Mouse (Mus musculus): ENCODE measurements at regions not wholly inside any gene's neighbourhood (a gene's known extent, or its start where the extent isn't known, plus 50 kb on each side); places are given as distances from the start of the nearest gene placed in this dataset.

- no peak overlapping the region for H3K4me3 ChIP-seq (ENCODE audit: low read depth, low read length)
- ATAC-seq (ENCODE audit: low read depth) = no peak
- no peak overlapping the region for H3K27ac ChIP-seq (ENCODE audit: low read length)
- no peak overlapping the region for H3K9ac ChIP-seq (ENCODE audit: low read depth, low read length)
- no peaks in the 10 kb centered on the region for H3K27me3 ChIP-seq (ENCODE audit: control insufficient read depth, insufficient read depth, low read depth, low read length)
- no peaks in the 10 kb centered on the region for H3K9me3 ChIP-seq (replicated peaks; ENCODE audit: control insufficient read depth, low read length)
- 42% methylated on average over 7 of the region's 7 CpGs for WGBS (ENCODE audit: insufficient replicate concordance)
- no peak overlapping the region for H3K4me2 ChIP-seq (ENCODE audit: low read depth, low read length)
- no peaks in the 10 kb centered on the region for H3K4me1 ChIP-seq (ENCODE audit: control insufficient read depth, low read depth, low read length)
- H3K36me3 ChIP-seq (ENCODE audit: control insufficient read depth, insufficient read depth) = no peaks in the 10 kb centered on the region
These were observed 109.6 kb upstream of the Tbc1d5 start for GRCm38 (mm10) chr17:51288751-51289150.

GRCm38 (mm10) chr17:51287878-51288277, 108.7 kb upstream of the Tbc1d5 start:
- 61% methylated on average over 8 of the region's 8 CpGs for WGBS (ENCODE audit: insufficient replicate concordance)
- Histone ChIP-seq H3K4me3 (ENCODE audit: low read depth, low read length) (no peak overlapping the region), H3K4me2 (ENCODE audit: low read depth, low read length) (no peak overlapping the region), H3K9me3 (replicated peaks; ENCODE audit: control insufficient read depth, low read length) (no peaks in the 10 kb centered on the region), H3K4me1 (ENCODE audit: control insufficient read depth, low read depth, low read length) (no peaks in the 10 kb centered on the region), H3K36me3 (ENCODE audit: control insufficient read depth, insufficient read depth) (no peaks in the 10 kb centered on the region), H3K27ac (ENCODE audit: low read length) (no peak overlapping the region), H3K9ac (ENCODE audit: low read depth, low read length) (no peak overlapping the region), H3K27me3 (ENCODE audit: control insufficient read depth, insufficient read depth, low read depth, low read length) (no peaks in the 10 kb centered on the region)
- ATAC-seq (ENCODE audit: low read depth) = no peak

DNA sequence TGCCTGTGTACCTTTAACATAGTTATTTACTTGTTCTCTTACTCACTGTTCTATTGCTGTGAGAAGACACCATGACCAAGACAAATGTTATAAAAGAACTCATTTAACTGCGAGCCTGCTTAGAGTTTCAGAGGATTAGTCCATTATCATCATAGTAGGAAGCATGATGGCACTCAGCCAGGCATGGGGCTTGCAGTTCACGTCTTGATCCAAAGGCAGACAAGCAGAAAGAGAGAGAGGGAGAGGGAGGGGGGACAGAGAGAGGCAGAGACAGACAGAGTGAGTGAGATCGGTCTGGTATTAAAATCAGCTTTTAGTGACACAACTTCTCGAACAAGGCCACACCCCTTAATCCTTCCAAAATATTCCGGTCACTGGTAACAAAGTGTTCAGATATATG, 106.2 kb upstream of the Tbc1d5 start:
- 75% methylated on average over 5 of the region's 5 CpGs for WGBS (ENCODE audit: insufficient replicate concordance)
- Histone ChIP-seq H3K27me3 (ENCODE audit: control insufficient read depth, insufficient read depth, low read depth, low read length) (no peaks in the 10 kb centered on the region), H3K27ac (ENCODE audit: low read length) (no peak overlapping the region), H3K9ac (ENCODE audit: low read depth, low read length) (no peak overlapping the region), H3K4me2 (ENCODE audit: low read depth, low read length) (no peak overlapping the region), H3K4me1 (ENCODE audit: control insufficient read depth, low read depth, low read length) (no peaks in the 10 kb centered on the region), H3K4me3 (ENCODE audit: low read depth, low read length) (no peak overlapping the region), H3K9me3 (replicated peaks; ENCODE audit: control insufficient read depth, low read length) (no peaks in the 10 kb centered on the region), H3K36me3 (ENCODE audit: control insufficient read depth, insufficient read depth) (no peaks in the 10 kb centered on the region)
- no peak for ATAC-seq (ENCODE audit: low read depth)

- WGBS (ENCODE audit: insufficient replicate concordance) = 69% methylated on average over 7 of the region's 7 CpGs
- Histone ChIP-seq H3K9me3 (replicated peaks; ENCODE audit: control insufficient read depth, low read length) (no peaks in the 10 kb centered on the region), H3K4me3 (ENCODE audit: low read depth, low read length) (no peak overlapping the region), H3K27me3 (ENCODE audit: control insufficient read depth, insufficient read depth, low read depth, low read length) (no peaks in the 10 kb centered on the region), H3K4me2 (ENCODE audit: low read depth, low read length) (no peak overlapping the region), H3K9ac (ENCODE audit: low read depth, low read length) (no peak overlapping the region), H3K27ac (ENCODE audit: low read length) (no peak overlapping the region), H3K36me3 (ENCODE audit: control insufficient read depth, insufficient read depth) (no peaks in the 10 kb centered on the region), H3K4me1 (ENCODE audit: control insufficient read depth, low read depth, low read length) (no peaks in the 10 kb centered on the region)
- no peak for ATAC-seq (ENCODE audit: low read depth)
These were observed 99.6 kb upstream of the Tbc1d5 start for GRCm38 (mm10) chr17:51278771-51279170.

- H3K4me3 ChIP-seq (ENCODE audit: low read depth, low read length) = no peak overlapping the region
- H3K4me2 ChIP-seq (ENCODE audit: low read depth, low read length) = no peak overlapping the region
- peak; percentile 63 for ATAC-seq (ENCODE audit: low read depth)
- WGBS (ENCODE audit: insufficient replicate concordance) = 45% methylated on average over 2 of the region's 2 CpGs
- no peaks in the 10 kb centered on the region for H3K4me1 ChIP-seq (ENCODE audit: control insufficient read depth, low read depth, low read length)
- no peak overlapping the region for H3K27ac ChIP-seq (ENCODE audit: low read length)
- no peaks in the 10 kb centered on the region for H3K9me3 ChIP-seq (replicated peaks; ENCODE audit: control insufficient read depth, low read length)
- H3K27me3 ChIP-seq (ENCODE audit: control insufficient read depth, insufficient read depth, low read depth, low read length) = no peaks in the 10 kb centered on the region
- no peak overlapping the region for H3K9ac ChIP-seq (ENCODE audit: low read depth, low read length)
- H3K36me3 ChIP-seq (ENCODE audit: control insufficient read depth, insufficient read depth) = no peaks in the 10 kb centered on the region
These were observed 98.9 kb upstream of the Tbc1d5 start for GRCm38 (mm10) chr17:51278094-51278493.

- no peak overlapping the region for H3K4me3 ChIP-seq (ENCODE audit: low read depth, low read length)
- no peaks in the 10 kb centered on the region for H3K27me3 ChIP-seq (ENCODE audit: control insufficient read depth, insufficient read depth, low read depth, low read length)
- H3K36me3 ChIP-seq (ENCODE audit: control insufficient read depth, insufficient read depth) = no peaks in the 10 kb centered on the region
- H3K9me3 ChIP-seq (replicated peaks; ENCODE audit: control insufficient read depth, low read length) = no peaks in the 10 kb centered on the region
- H3K4me1 ChIP-seq (ENCODE audit: control insufficient read depth, low read depth, low read length) = no peaks in the 10 kb centered on the region
- H3K27ac ChIP-seq (ENCODE audit: low read length) = no peak overlapping the region
- H3K4me2 ChIP-seq (ENCODE audit: low read depth, low read length) = no peak overlapping the region
- ATAC-seq (ENCODE audit: low read depth) = no peak
- no peak overlapping the region for H3K9ac ChIP-seq (ENCODE audit: low read depth, low read length)
These were observed 98.0 kb upstream of the Tbc1d5 start for GRCm38 (mm10) chr17:51277161-51277560.

GRCm38 (mm10) chr17:51272025-51272424, 92.9 kb upstream of the Tbc1d5 start:
- Histone ChIP-seq H3K4me2 (ENCODE audit: low read depth, low read length) (no peak overlapping the region), H3K36me3 (ENCODE audit: control insufficient read depth, insufficient read depth) (no peaks in the 10 kb centered on the region), H3K27me3 (ENCODE audit: control insufficient read depth, insufficient read depth, low read depth, low read length) (no peaks in the 10 kb centered on the region), H3K4me1 (ENCODE audit: control insufficient read depth, low read depth, low read length) (no peaks in the 10 kb centered on the region), H3K9me3 (replicated peaks; ENCODE audit: control insufficient read depth, low read length) (no peaks in the 10 kb centered on the region), H3K27ac (ENCODE audit: low read length) (no peak overlapping the region), H3K9ac (ENCODE audit: low read depth, low read length) (no peak overlapping the region), H3K4me3 (ENCODE audit: low read depth, low read length) (no peak overlapping the region)
- 55% methylated on average over 1 of the region's 1 CpGs for WGBS (ENCODE audit: insufficient replicate concordance)
- ATAC-seq (ENCODE audit: low read depth) = no peak

DNA sequence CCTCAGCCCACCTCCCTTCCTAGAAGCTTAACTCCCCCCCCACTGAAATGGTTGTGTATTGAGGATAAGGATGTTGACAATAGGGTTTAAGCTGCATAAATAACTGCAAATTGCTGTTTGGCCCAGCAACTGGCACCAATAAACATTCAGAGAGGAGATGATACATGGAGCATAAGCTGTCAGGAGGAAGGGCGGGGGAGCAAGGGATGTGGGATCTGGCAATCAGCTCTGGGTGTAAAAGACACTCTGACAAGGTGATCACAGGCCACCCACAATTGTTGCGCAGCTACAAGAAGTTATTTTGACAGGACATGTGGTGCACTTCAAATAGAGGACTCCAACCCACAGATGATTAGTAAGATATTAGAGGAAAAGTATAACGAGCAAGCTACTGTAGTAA, 83.8 kb upstream of the Tbc1d5 start:
- no peak for ATAC-seq (ENCODE audit: low read depth)
- Histone ChIP-seq H3K27me3 (ENCODE audit: control insufficient read depth, insufficient read depth, low read depth, low read length) (no peaks in the 10 kb centered on the region), H3K4me1 (ENCODE audit: control insufficient read depth, low read depth, low read length) (no peaks in the 10 kb centered on the region), H3K9me3 (replicated peaks; ENCODE audit: control insufficient read depth, low read length) (no peaks in the 10 kb centered on the region), H3K4me2 (ENCODE audit: low read depth, low read length) (no peak overlapping the region), H3K36me3 (ENCODE audit: control insufficient read depth, insufficient read depth) (no peaks in the 10 kb centered on the region), H3K9ac (ENCODE audit: low read depth, low read length) (no peak overlapping the region), H3K4me3 (ENCODE audit: low read depth, low read length) (no peak overlapping the region), H3K27ac (ENCODE audit: low read length) (no peak overlapping the region)
- 65% methylated on average over 3 of the region's 3 CpGs for WGBS (ENCODE audit: insufficient replicate concordance)

- Histone ChIP-seq H3K27ac (ENCODE audit: low read length) (no peak overlapping the region), H3K9ac (ENCODE audit: low read depth, low read length) (no peak overlapping the region), H3K4me1 (ENCODE audit: control insufficient read depth, low read depth, low read length) (no peaks in the 10 kb centered on the region), H3K4me3 (ENCODE audit: low read depth, low read length) (no peak overlapping the region), H3K4me2 (ENCODE audit: low read depth, low read length) (no peak overlapping the region), H3K27me3 (ENCODE audit: control insufficient read depth, insufficient read depth, low read depth, low read length) (no peaks in the 10 kb centered on the region), H3K36me3 (ENCODE audit: control insufficient read depth, insufficient read depth) (no peaks in the 10 kb centered on the region), H3K9me3 (replicated peaks; ENCODE audit: control insufficient read depth, low read length) (no peaks in the 10 kb centered on the region)
- no peak for ATAC-seq (ENCODE audit: low read depth)
These were observed 83.3 kb upstream of the Tbc1d5 start for GRCm38 (mm10) chr17:51262404-51262803.

GRCm38 (mm10) chr17:51258316-51258715, 79.2 kb upstream of the Tbc1d5 start:
- WGBS (ENCODE audit: insufficient replicate concordance) = 40% methylated on average over 5 of the region's 5 CpGs
- no peaks in the 10 kb centered on the region for H3K27me3 ChIP-seq (ENCODE audit: control insufficient read depth, insufficient read depth, low read depth, low read length)
- H3K4me3 ChIP-seq (ENCODE audit: low read depth, low read length) = no peak overlapping the region
- H3K9me3 ChIP-seq (replicated peaks; ENCODE audit: control insufficient read depth, low read length) = no peaks in the 10 kb centered on the region
- no peak for ATAC-seq (ENCODE audit: low read depth)
- no peak overlapping the region for H3K4me2 ChIP-seq (ENCODE audit: low read depth, low read length)
- H3K36me3 ChIP-seq (ENCODE audit: control insufficient read depth, insufficient read depth) = no peaks in the 10 kb centered on the region
- H3K9ac ChIP-seq (ENCODE audit: low read depth, low read length) = no peak overlapping the region
- H3K27ac ChIP-seq (ENCODE audit: low read length) = no peak overlapping the region
- H3K4me1 ChIP-seq (ENCODE audit: control insufficient read depth, low read depth, low read length) = no peaks in the 10 kb centered on the region

Data from liver, embryonic 16.5 days (tissue).